Mouse (Mus musculus) gastrocnemius, postnatal 36 days (tissue): ENCODE data around the gene Ccdc148. TPM values are rescaled to one million over a fixed set of nuclear protein-coding genes. Genes with fewer than 3 reads are reported as not detected.

Experiments used
- DNase-seq, 2 experiments: peaks; one replicate each; pipeline ENCODE4 v3.0.0; 2022
- intact Hi-C: fragments of 180-260 bp; cut with DNase I; formaldehyde crosslinking; loops from one replicate; pipeline ENCODE4 v1.15.1; 2025
- total RNA-seq, 2 experiments: library from RNA; stranded (reverse); gene quantifications; 2 replicates each; pipeline ENCODE4 v1.2.3; 2021

Gene Ccdc148
- total RNA-seq, 2 experiments from 2014 or later: 0.10 TPM; not detected in 1

- intact Hi-C loops: no loop called here
Measured at GRCm38 (mm10) chr2:58794489-58794888, 366.0 kb downstream of the Ccdc148 start.

GRCm38 (mm10) chr2:58790361-58790760, 370.1 kb downstream of the Ccdc148 start:
- intact Hi-C loops: no loop called here
- DNase-seq: no peak

More at GRCm38 (mm10) chr2:58794489-58794888, 366.0 kb downstream of the Ccdc148 start:
- no peak for DNase-seq

GRCm38 (mm10) chr2:58789934-58790333, 370.5 kb downstream of the Ccdc148 start:
- no peak for DNase-seq
- intact Hi-C loops: no loop called here

- intact Hi-C loops: no loop called here
- DNase-seq: no peak
Measured at GRCm38 (mm10) chr2:58787360-58787759, 373.1 kb downstream of the Ccdc148 start.

GRCm38 (mm10) chr2:58786681-58787080, 373.8 kb downstream of the Ccdc148 start:
- DNase-seq: no peak
- intact Hi-C loops: no loop called here

DNA sequence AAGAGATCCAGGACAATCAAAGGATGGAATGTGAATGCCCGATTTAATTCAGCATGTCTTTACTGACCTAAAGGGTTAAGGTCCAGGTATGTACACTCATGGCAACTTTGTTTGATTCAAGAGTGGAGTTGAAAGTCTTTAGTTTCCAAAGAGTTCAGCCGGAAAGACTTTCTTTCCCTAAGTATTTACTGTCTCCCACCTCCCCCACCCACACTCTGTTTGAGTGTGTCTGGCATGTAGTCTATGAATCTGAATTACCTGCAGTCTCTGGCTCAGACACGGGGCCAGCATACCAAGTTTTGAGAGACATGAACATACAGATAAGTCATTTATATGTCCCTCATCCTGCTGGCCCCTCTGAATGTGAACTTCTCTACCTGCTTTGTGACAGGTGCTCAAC, 374.3 kb downstream of the Ccdc148 start:
- DNase-seq: no peak
- intact Hi-C loops: no loop called here

DNA sequence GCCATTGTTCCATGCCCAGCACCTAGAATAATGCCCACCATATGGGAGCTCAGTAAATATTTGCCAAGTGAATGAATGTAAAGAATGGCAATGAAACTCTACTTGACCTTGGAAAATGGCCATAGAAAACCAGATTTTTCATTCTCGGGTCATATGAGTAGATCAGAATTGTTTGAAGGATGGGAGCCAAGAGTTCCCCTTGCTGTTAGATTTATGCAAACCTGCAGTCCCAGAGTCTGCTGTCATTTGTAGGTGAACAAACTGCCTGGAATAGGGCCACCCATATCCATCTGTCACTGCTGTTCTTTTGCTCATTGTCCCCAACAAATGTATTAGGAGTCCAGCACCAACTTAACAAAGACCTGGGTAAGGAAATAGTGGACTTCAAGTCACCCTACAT, 377.0 kb downstream of the Ccdc148 start:
- intact Hi-C loops: no loop called here
- DNase-seq: no peak

DNA sequence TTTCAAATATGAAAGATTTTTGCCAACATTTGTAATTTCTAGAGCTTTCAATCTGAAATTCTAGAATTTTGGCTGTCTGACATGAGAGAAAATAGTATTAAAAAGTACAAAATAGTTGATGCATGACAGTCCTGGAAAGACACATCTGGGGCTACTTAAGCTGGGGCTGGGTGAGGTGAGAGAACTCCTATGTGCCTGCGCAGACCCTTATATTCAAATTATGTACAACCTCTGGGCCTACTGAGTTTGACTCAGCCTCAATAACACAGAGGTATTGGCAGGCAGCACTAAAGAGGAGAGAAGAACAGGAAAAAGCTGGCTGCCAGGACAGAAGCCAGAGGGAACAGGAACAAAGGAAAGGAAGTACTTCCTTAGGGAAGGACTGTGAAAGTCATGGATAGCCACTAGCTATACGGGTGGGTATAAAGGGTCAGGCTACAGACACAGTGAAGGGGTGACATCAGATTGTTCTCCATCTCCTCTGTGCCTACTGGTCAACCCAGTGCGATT, 381.4 kb downstream of the Ccdc148 start:
- DNase-seq: no peak
- intact Hi-C loops: no loop called here

DNA sequence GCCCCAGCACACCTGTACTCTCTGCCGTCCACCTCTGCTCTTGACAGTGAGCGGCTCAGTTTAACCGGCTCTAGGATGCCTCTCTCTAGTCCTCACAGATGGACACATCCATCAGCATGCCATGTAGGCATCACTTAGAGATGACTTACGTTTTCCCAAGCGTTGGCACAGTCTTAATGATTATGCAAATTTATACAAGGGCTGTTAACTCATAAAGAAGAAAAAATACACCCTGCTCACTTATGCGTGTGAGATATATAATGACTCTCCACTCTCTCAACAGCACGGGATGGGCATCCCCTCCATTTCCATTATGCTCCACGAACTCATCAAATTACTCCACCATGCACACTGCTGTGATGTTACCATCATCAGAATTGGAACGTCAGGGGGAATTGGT, 386.6 kb downstream of the Ccdc148 start:
- intact Hi-C loops: no loop called here
- no peak for DNase-seq

Other genes starting within 250 kb of the Ccdc148 start
- gene Pkp4, start 167 bp upstream of the Ccdc148 start, total RNA-seq: 10 to 100 TPM; 19.6 to 32.3 TPM